Mouse (Mus musculus) stomach, postnatal 0 days (tissue): ENCODE data around the gene Col4a4. TPM values are rescaled to one million over a fixed set of nuclear protein-coding genes. Genes with fewer than 3 reads are reported as not detected.

Source experiments
- ATAC-seq: fragments of 200-750 bp; cut with Nextera tagmentation; 2 replicates; pipeline ENCODE4 v1.8.0; 2017; ENCODE audit not compliant: low FRiP score, low TSS enrichment
- DNase-seq: peaks from one replicate; pipeline ENCODE4 v3.0.0-alpha.2; 2016; ENCODE audit warnings: low spot score
- H3K27ac ChIP-seq: fragments of 300-500 bp; sonication (generic); replicated peaks from 2 replicates; pipeline ENCODE4 v1.5.1; 2014; ENCODE audit warnings: mild to moderate bottlenecking, control low read depth
- H3K27me3 ChIP-seq: fragments of 300-500 bp; sonication (generic); 2 replicates; pipeline ENCODE4 v1.6.1; 2014; ENCODE audit warnings: low read length; ENCODE audit not compliant: control insufficient read depth, insufficient read depth
- H3K36me3 ChIP-seq: fragments of 300-500 bp; sonication (generic); 2 replicates; pipeline ENCODE4 v1.6.1; 2014; ENCODE audit warnings: low read length, mixed read lengths; ENCODE audit not compliant: control insufficient read depth, insufficient read depth
- H3K4me1 ChIP-seq: fragments of 300-500 bp; sonication (generic); replicated peaks from 2 replicates; pipeline ENCODE4 v1.6.1; 2014; ENCODE audit warnings: antibody characterized with exemption; ENCODE audit not compliant: control insufficient read depth, insufficient read depth
- H3K4me2 ChIP-seq: fragments of 300-500 bp; sonication (generic); replicated peaks from 2 replicates; pipeline ENCODE4 v1.6.1; 2014; ENCODE audit warnings: low read depth, mild to moderate bottlenecking, control low read depth, moderate library complexity
- H3K4me3 ChIP-seq: fragments of 300-500 bp; sonication (generic); 2 replicates; pipeline ENCODE4 v1.5.1; 2014; ENCODE audit warnings: low read depth, low read length, control low read depth
- H3K9ac ChIP-seq: fragments of 300-500 bp; sonication (generic); 2 replicates; pipeline ENCODE4 v1.6.1; 2014; ENCODE audit warnings: mild to moderate bottlenecking, low read length, control low read depth, mixed read lengths
- H3K9me3 ChIP-seq: fragments of 300-500 bp; sonication (generic); 2 replicates; pipeline ENCODE4 v1.6.1; 2016; ENCODE audit warnings: low read length; ENCODE audit not compliant: control insufficient read depth
- CTCF ChIP-seq: IDR thresholded peaks from 2 replicates; pipeline ENCODE4 v1.5.1; 2016; ENCODE audit warnings: antibody characterized with exemption, low read depth, mild to moderate bottlenecking, moderate library complexity
- EP300 ChIP-seq: optimal IDR thresholded peaks from 2 replicates; pipeline ENCODE3; 2016; ENCODE audit warnings: antibody characterized with exemption
- WGBS: fragments of 180-500 bp; shearing (Covaris S2); extraction: QIAGEN DNeasy Blood & Tissue Kit; methylation state at CpG from one replicate; pipeline ENCODE4 v1.1.7; 2014; 5-methylcytosine and 5-hydroxymethylcytosine counted together
- polyA plus RNA-seq: library from polyadenylated mRNA; unstranded; fragments of >200 nt; fragmentation: Nextera tagmentation; extraction: Ambion mirVana; gene quantifications from 2 replicates; pipeline ENCODE4 v1.2.1, GENCODE M21; 2015

Gene Col4a4
- polyA plus RNA-seq, 1 experiment from 2014 or later: 0.61 TPM

DNA sequence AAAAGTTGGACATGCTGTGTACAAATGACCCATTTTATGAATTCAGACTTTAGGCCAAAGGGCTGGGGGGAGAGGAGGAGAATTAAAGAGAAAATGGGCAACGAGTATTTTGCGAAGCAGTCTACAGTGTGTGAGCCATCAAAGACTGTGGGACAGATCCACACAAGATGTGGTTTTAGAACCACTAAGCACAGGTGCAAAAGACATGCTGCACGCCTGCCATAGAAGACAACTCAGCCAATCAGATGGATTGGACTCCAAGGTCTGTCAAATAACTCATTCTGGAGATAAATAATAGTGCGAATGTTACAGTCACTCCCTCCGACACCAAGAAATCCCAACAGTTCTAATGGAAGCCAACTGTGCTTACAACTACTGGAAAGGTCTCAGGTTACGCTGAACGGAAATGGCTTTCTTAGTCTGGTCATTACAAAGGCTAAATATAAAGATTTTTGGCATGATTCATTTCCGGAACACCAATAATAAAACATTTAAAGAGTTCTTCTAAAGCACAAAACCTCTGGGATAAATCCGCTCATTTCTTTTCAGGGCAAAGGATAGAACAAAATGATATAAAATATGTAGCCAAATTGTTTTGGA lies 25.5 kb upstream of the Col4a4 start:
- Histone ChIP-seq H3K27me3 (no peaks in the 10 kb centered on the region), H3K4me1 (no peaks in the 10 kb centered on the region), H3K27ac (no peak overlapping the region), H3K36me3 (no peaks in the 10 kb centered on the region), H3K9me3 (no peaks in the 10 kb centered on the region), H3K4me2 (no peak overlapping the region), H3K4me3 (no peak overlapping the region), H3K9ac (no peak overlapping the region)
- DNase-seq (no peak), ATAC-seq (no peak)
- TF ChIP-seq EP300: no peak
- no peak for TF ChIP-seq CTCF
- 50% methylated on average over 9 of the region's 9 CpGs for WGBS

DNA sequence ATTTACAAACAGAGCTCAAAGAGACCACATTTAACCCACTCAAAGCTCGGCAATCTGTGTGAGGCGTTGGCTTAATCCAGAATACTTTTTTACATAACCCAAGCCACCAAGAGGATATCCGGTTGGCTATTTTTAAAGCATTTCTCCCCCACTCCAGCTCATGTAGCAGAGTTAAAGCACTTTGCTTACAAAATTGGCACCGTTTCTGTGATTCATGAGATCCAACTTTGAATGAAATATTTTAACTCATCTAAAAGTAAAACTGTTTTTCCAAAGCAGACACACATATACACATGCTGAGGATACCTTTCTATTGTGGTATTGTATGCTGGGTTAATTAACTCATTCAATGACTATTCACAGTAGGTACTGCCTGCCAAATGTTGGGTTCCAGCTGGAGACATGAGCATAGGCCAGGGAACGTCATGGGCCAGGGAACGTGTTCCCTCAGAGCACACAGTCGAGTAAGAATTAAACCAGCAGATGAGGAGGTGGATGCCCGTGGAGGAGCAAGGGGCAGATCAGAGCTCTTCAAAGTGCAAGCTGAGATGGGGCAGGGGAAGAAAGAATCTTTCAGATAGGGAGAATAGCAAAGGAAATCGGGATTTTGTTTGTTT lies 22.1 kb upstream of the Col4a4 start:
- no peak for TF ChIP-seq CTCF
- no peak for TF ChIP-seq EP300
- no peak overlapping the region for H3K4me3 ChIP-seq
- no peak overlapping the region for H3K27ac ChIP-seq
- no peaks in the 10 kb centered on the region for H3K27me3 ChIP-seq
- no peak overlapping the region for H3K4me2 ChIP-seq
- no peak for ATAC-seq
- no peaks in the 10 kb centered on the region for H3K36me3 ChIP-seq
- DNase-seq: no peak
- no peak overlapping the region for H3K9ac ChIP-seq
- WGBS: 49% methylated on average over 9 of the region's 9 CpGs
- no peaks in the 10 kb centered on the region for H3K4me1 ChIP-seq
- no peaks in the 10 kb centered on the region for H3K9me3 ChIP-seq

DNA sequence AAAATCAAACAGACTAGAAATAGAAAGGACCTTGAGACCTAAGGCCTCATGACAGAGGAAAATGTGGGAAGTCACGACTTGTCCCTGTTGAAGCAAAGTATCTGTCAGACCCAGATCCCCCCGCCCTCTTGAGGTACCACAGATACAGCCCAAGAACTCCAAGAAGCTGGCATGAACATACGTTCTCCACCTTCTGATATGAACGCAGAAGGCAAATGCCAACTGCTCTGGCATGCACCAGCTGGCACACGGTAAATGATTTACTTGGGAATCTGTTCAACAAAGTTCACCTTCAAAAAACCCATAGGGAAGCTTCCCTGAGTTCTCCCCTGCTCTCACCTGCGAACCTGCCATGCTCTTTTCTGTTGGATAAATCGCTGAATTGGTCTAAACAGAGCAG lies 19.2 kb upstream of the Col4a4 start:
- Histone ChIP-seq H3K4me3 (no peak overlapping the region), H3K4me1 (no peaks in the 10 kb centered on the region), H3K9ac (no peak overlapping the region), H3K27me3 (no peaks in the 10 kb centered on the region), H3K4me2 (no peak overlapping the region), H3K36me3 (no peaks in the 10 kb centered on the region), H3K27ac (no peak overlapping the region), H3K9me3 (no peaks in the 10 kb centered on the region)
- DNase-seq: no peak
- no peak for ATAC-seq
- 74% methylated on average over 7 of the region's 7 CpGs for WGBS
- no peak for TF ChIP-seq EP300
- TF ChIP-seq CTCF: no peak

GRCm38 (mm10) chr1:82605347-82605746 lies 18.7 kb upstream of the Col4a4 start:
- TF ChIP-seq CTCF: no peak
- TF ChIP-seq EP300: no peak

DNA sequence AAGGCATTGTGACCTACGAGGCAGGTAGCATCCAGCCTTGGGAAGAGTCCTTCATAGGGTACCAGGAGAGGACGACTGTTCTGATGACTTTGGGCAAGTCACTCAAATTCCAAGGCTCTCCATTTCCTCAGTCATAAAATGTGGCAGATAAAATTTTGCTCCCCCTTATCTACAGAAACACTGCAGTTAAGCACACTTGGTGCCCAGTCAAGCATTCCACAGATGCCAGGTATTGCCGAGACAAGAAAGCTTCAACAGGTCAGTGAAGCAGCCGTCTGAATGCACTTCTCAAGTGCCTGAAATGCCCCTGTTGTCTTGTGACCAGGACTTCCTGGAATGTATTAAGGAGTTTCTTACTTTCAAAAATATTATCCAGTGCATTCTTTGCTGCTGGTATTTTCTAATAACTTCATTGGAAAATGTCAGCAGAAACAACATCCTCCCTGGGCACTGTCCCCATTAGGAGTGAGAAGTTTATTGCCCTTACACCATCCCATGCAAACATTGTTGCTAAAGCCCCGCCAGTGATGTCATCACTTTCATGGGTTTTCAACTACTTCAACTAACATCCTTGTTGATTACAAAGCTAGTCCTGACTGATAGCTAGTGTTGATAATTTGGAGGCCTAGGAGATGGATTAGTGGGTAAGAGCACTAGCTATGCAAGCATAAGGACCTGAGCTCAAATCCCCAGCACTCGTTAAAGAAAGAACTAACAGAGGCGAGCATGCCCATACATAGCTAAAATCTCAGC lies 16.7 kb upstream of the Col4a4 start:
- H3K9me3 ChIP-seq: no peaks in the 10 kb centered on the region
- no peak overlapping the region for H3K4me2 ChIP-seq
- no peaks in the 10 kb centered on the region for H3K36me3 ChIP-seq
- TF ChIP-seq EP300: no peak
- TF ChIP-seq CTCF: no peak
- 73% methylated on average over 7 of the region's 7 CpGs for WGBS
- no peak overlapping the region for H3K4me3 ChIP-seq
- H3K27ac ChIP-seq: no peak overlapping the region
- no peak for ATAC-seq
- no peak for DNase-seq
- H3K4me1 ChIP-seq: no peaks in the 10 kb centered on the region
- H3K27me3 ChIP-seq: no peaks in the 10 kb centered on the region
- no peak overlapping the region for H3K9ac ChIP-seq

More at GRCm38 (mm10) chr1:82605347-82605746, 18.7 kb upstream of the Col4a4 start:
- no peak for ATAC-seq
- H3K27me3 ChIP-seq: no peaks in the 10 kb centered on the region
- no peak overlapping the region for H3K4me3 ChIP-seq
- no peaks in the 10 kb centered on the region for H3K36me3 ChIP-seq
- H3K4me1 ChIP-seq: no peaks in the 10 kb centered on the region
- no peak for DNase-seq
- WGBS: 81% methylated on average over 7 of the region's 7 CpGs
- H3K27ac ChIP-seq: no peak overlapping the region
- no peak overlapping the region for H3K9ac ChIP-seq
- no peak overlapping the region for H3K4me2 ChIP-seq
- no peaks in the 10 kb centered on the region for H3K9me3 ChIP-seq
